Mouse (Mus musculus): ENCODE measurements around the gene Cst6. TPM values are rescaled to one million over a fixed set of nuclear protein-coding genes. Genes with fewer than 3 reads are reported as not detected.

The Cst6 gene
- polyA plus RNA-seq, 1 experiment from 2014 or later, result 1.3 TPM

- no peak for ATAC-seq (ENCODE audit: low FRiP score, low TSS enrichment)
- H3K27ac ChIP-seq (ENCODE audit: low read depth, low read length), result no peak overlapping the region
- H3K9ac ChIP-seq (ENCODE audit: low read depth, low read length), result no peak overlapping the region
- no peaks in the 10 kb centered on the region for H3K9me3 ChIP-seq (ENCODE audit: control insufficient read depth, low read length)
- H3K4me3 ChIP-seq (ENCODE audit: low read length), result no peak overlapping the region
- no peaks in the 10 kb centered on the region for H3K27me3 ChIP-seq (ENCODE audit: control insufficient read depth, insufficient read depth, low read length)
- no peaks in the 10 kb centered on the region for H3K4me1 ChIP-seq (ENCODE audit: control insufficient read depth, insufficient read depth, low read length)
- 89% methylated on average over 7 of the region's 7 CpGs for WGBS
- no peaks in the 10 kb centered on the region for H3K36me3 ChIP-seq (ENCODE audit: control insufficient read depth, insufficient read depth, low read length)
- H3K4me2 ChIP-seq (replicated peaks; ENCODE audit: low read depth, low read length), result no peak overlapping the region
These were observed 8.0 kb downstream of the Cst6 start for GRCm38 (mm10) chr19:5341360-5341759.

- Histone ChIP-seq H3K4me1 (ENCODE audit: control insufficient read depth, insufficient read depth, low read length) (no peaks in the 10 kb centered on the region), H3K9ac (ENCODE audit: low read depth, low read length) (no peak overlapping the region), H3K4me3 (ENCODE audit: low read length) (no peak overlapping the region), H3K4me2 (replicated peaks; ENCODE audit: low read depth, low read length) (no peak overlapping the region), H3K9me3 (ENCODE audit: control insufficient read depth, low read length) (no peaks in the 10 kb centered on the region), H3K27me3 (ENCODE audit: control insufficient read depth, insufficient read depth, low read length) (no peaks in the 10 kb centered on the region), H3K27ac (ENCODE audit: low read depth, low read length) (no peak overlapping the region), H3K36me3 (ENCODE audit: control insufficient read depth, insufficient read depth, low read length) (no peaks in the 10 kb centered on the region)
- ATAC-seq (ENCODE audit: low FRiP score, low TSS enrichment), result no peak
- 22% methylated on average over 5 of the region's 5 CpGs for WGBS
These were observed 11.4 kb downstream of the Cst6 start for GRCm38 (mm10) chr19:5337975-5338374.

- no peak within 1 kb of the TSS for H3K9ac ChIP-seq (ENCODE audit: low read depth, low read length)
- no peak within 1 kb of the TSS for H3K4me2 ChIP-seq (replicated peaks; ENCODE audit: low read depth, low read length)
- H3K4me3 ChIP-seq (ENCODE audit: low read length), result no peak within 1 kb of the TSS
- ATAC-seq (ENCODE audit: low FRiP score, low TSS enrichment), result no peak
- H3K36me3 ChIP-seq (ENCODE audit: control insufficient read depth, insufficient read depth, low read length), result no peaks in the 10 kb centered on the region
- H3K27me3 ChIP-seq (ENCODE audit: control insufficient read depth, insufficient read depth, low read length), result no peaks in the 10 kb centered on the region
- no peaks in the 10 kb centered on the region for H3K9me3 ChIP-seq (ENCODE audit: control insufficient read depth, low read length)
- WGBS, result 91% methylated on average over 6 of the region's 6 CpGs
- H3K27ac ChIP-seq (ENCODE audit: low read depth, low read length), result no peak within 1 kb of the TSS
- no peaks in the 10 kb centered on the region for H3K4me1 ChIP-seq (ENCODE audit: control insufficient read depth, insufficient read depth, low read length)
These were observed 13.9 kb downstream of the Cst6 start, which contains the start of gene Catsper1 for GRCm38 (mm10) chr19:5335441-5335840. Gene Catsper1, plus strand, starts transcription at chr19:5335741.

- Histone ChIP-seq H3K36me3 (ENCODE audit: control insufficient read depth, insufficient read depth, low read length) (no peaks in the 10 kb centered on the region), H3K9ac (ENCODE audit: low read depth, low read length) (no peak overlapping the region), H3K27ac (ENCODE audit: low read depth, low read length) (no peak overlapping the region), H3K27me3 (ENCODE audit: control insufficient read depth, insufficient read depth, low read length) (no peaks in the 10 kb centered on the region), H3K4me1 (ENCODE audit: control insufficient read depth, insufficient read depth, low read length) (no peaks in the 10 kb centered on the region), H3K4me2 (replicated peaks; ENCODE audit: low read depth, low read length) (no peak overlapping the region), H3K9me3 (ENCODE audit: control insufficient read depth, low read length) (no peaks in the 10 kb centered on the region), H3K4me3 (ENCODE audit: low read length) (no peak overlapping the region)
- WGBS, result 77% methylated on average over 5 of the region's 5 CpGs
- no peak for ATAC-seq (ENCODE audit: low FRiP score, low TSS enrichment)
These were observed 14.6 kb downstream of the Cst6 start for GRCm38 (mm10) chr19:5334741-5335140.

GRCm38 (mm10) chr19:5327970-5328369, 21.4 kb downstream of the Cst6 start:
- Histone ChIP-seq H3K27me3 (ENCODE audit: control insufficient read depth, insufficient read depth, low read length) (no peaks in the 10 kb centered on the region), H3K4me1 (ENCODE audit: control insufficient read depth, insufficient read depth, low read length) (no peaks in the 10 kb centered on the region), H3K4me3 (ENCODE audit: low read length) (no peak overlapping the region), H3K4me2 (replicated peaks; ENCODE audit: low read depth, low read length) (no peak overlapping the region), H3K27ac (ENCODE audit: low read depth, low read length) (no peak overlapping the region), H3K9me3 (ENCODE audit: control insufficient read depth, low read length) (no peaks in the 10 kb centered on the region), H3K36me3 (ENCODE audit: control insufficient read depth, insufficient read depth, low read length) (no peaks in the 10 kb centered on the region), H3K9ac (ENCODE audit: low read depth, low read length) (no peak overlapping the region)
- 66% methylated on average over 19 of the region's 19 CpGs for WGBS
- no peak for ATAC-seq (ENCODE audit: low FRiP score, low TSS enrichment)

- H3K9me3 ChIP-seq (ENCODE audit: control insufficient read depth, low read length), result no peaks in the 10 kb centered on the region
- H3K4me1 ChIP-seq (ENCODE audit: control insufficient read depth, insufficient read depth, low read length), result no peaks in the 10 kb centered on the region
- 0 out of 2 replicates have a peak, but pooled peaks have one; percentile 46 for ATAC-seq (ENCODE audit: low FRiP score, low TSS enrichment)
- H3K27me3 ChIP-seq (ENCODE audit: control insufficient read depth, insufficient read depth, low read length), result no peaks in the 10 kb centered on the region
- H3K9ac ChIP-seq (ENCODE audit: low read depth, low read length), result no peak overlapping the region
- H3K4me3 ChIP-seq (ENCODE audit: low read length), result no peak overlapping the region
- WGBS, result 37% methylated on average over 17 of the region's 17 CpGs
- no peak overlapping the region for H3K27ac ChIP-seq (ENCODE audit: low read depth, low read length)
- no peaks in the 10 kb centered on the region for H3K36me3 ChIP-seq (ENCODE audit: control insufficient read depth, insufficient read depth, low read length)
- H3K4me2 ChIP-seq (replicated peaks; ENCODE audit: low read depth, low read length), result peak overlapping the region; percentile 21; the same call in 1 of the 2 replicates
These were observed 25.6 kb downstream of the Cst6 start for GRCm38 (mm10) chr19:5323801-5324200.

- Histone ChIP-seq H3K27ac (ENCODE audit: low read depth, low read length) (no peak overlapping the region), H3K9me3 (ENCODE audit: control insufficient read depth, low read length) (no peaks in the 10 kb centered on the region; the same call in 1 of the 2 replicates), H3K4me2 (replicated peaks; ENCODE audit: low read depth, low read length) (no peak overlapping the region), H3K27me3 (ENCODE audit: control insufficient read depth, insufficient read depth, low read length) (no peaks in the 10 kb centered on the region), H3K9ac (ENCODE audit: low read depth, low read length) (no peak overlapping the region), H3K4me3 (ENCODE audit: low read length) (no peak overlapping the region), H3K4me1 (ENCODE audit: control insufficient read depth, insufficient read depth, low read length) (no peaks in the 10 kb centered on the region), H3K36me3 (ENCODE audit: control insufficient read depth, insufficient read depth, low read length) (no peaks in the 10 kb centered on the region)
- no peak for ATAC-seq (ENCODE audit: low FRiP score, low TSS enrichment)
- WGBS, result 86% methylated on average over 8 of the region's 8 CpGs
These were observed 36.2 kb downstream of the Cst6 start for GRCm38 (mm10) chr19:5313189-5313588.

GRCm38 (mm10) chr19:5309025-5309424, 40.3 kb downstream of the Cst6 start:
- Histone ChIP-seq H3K9me3 (ENCODE audit: control insufficient read depth, low read length) (peaks cover 7% of the 10 kb centered on the region), H3K27ac (ENCODE audit: low read depth, low read length) (no peak overlapping the region), H3K27me3 (ENCODE audit: control insufficient read depth, insufficient read depth, low read length) (0 out of 2 replicates have a peak, but pooled peaks cover 3% of the 10 kb centered on the region), H3K36me3 (ENCODE audit: control insufficient read depth, insufficient read depth, low read length) (no peaks in the 10 kb centered on the region), H3K4me2 (replicated peaks; ENCODE audit: low read depth, low read length) (no peak overlapping the region), H3K4me1 (ENCODE audit: control insufficient read depth, insufficient read depth, low read length) (no peaks in the 10 kb centered on the region), H3K9ac (ENCODE audit: low read depth, low read length) (no peak overlapping the region), H3K4me3 (ENCODE audit: low read length) (no peak overlapping the region)
- ATAC-seq (ENCODE audit: low FRiP score, low TSS enrichment), result no peak
- WGBS, result 84% methylated on average over 7 of the region's 7 CpGs

- Histone ChIP-seq H3K4me3 (ENCODE audit: low read length) (peak overlapping the region; percentile 16; the same call in 1 of the 2 replicates), H3K9me3 (ENCODE audit: control insufficient read depth, low read length) (peaks cover 7% of the 10 kb centered on the region), H3K4me1 (ENCODE audit: control insufficient read depth, insufficient read depth, low read length) (no peaks in the 10 kb centered on the region), H3K36me3 (ENCODE audit: control insufficient read depth, insufficient read depth, low read length) (no peaks in the 10 kb centered on the region), H3K27ac (ENCODE audit: low read depth, low read length) (no peak overlapping the region), H3K9ac (ENCODE audit: low read depth, low read length) (0 out of 2 replicates have a peak overlapping the region, but pooled peaks have one; percentile 13), H3K4me2 (replicated peaks; ENCODE audit: low read depth, low read length) (peak overlapping the region; percentile 33), H3K27me3 (ENCODE audit: control insufficient read depth, insufficient read depth, low read length) (0 out of 2 replicates have a peak, but pooled peaks cover 3% of the 10 kb centered on the region)
- WGBS, result 50% methylated on average over 98 of the region's 98 CpGs
- no peak for ATAC-seq (ENCODE audit: low FRiP score, low TSS enrichment)
These were observed 42.2 kb downstream of the Cst6 start for GRCm38 (mm10) chr19:5306968-5307734.
